Mouse (Mus musculus) spleen, embryonic (tissue): ENCODE measurements at regions not wholly inside any gene's neighbourhood (a gene's known extent, or its start where the extent isn't known, plus 50 kb on each side); places are given as distances from the start of the nearest gene placed in this dataset.

Source experiments
- CTCF ChIA-PET: fragments of 350-600 bp; sonication (Branson Sonifier 250); formaldehyde crosslinking; loops from one replicate; lab custom pipeline; 2022; lab: Charles Lee

GRCm38 (mm10) chr3:41156562-41156961 is 73.7 kb upstream of the Pgrmc2 start:
- CTCF ChIA-PET = no interaction called here

- CTCF ChIA-PET = interaction anchor here (0.7 kb wide), 1 partner anchor 80 kb away, joined by 3 read pairs; no protein-coding TSS in a partner anchor
These were observed 72.4 kb upstream of the Pgrmc2 start for GRCm38 (mm10) chr3:41155132-41155760.

GRCm38 (mm10) chr3:41154402-41154801 is 71.6 kb upstream of the Pgrmc2 start:
- CTCF ChIA-PET = interaction anchor here (0.7 kb wide), 1 partner anchor 81 kb away, joined by 3 read pairs; no protein-coding TSS in a partner anchor

GRCm38 (mm10) chr3:41151989-41152388 is 69.1 kb upstream of the Pgrmc2 start:
- CTCF ChIA-PET = no interaction called here

GRCm38 (mm10) chr3:41140391-41140790 is 57.5 kb upstream of the Pgrmc2 start:
- CTCF ChIA-PET = no interaction called here

GRCm38 (mm10) chr3:41137931-41138330 is 55.1 kb upstream of the Pgrmc2 start:
- CTCF ChIA-PET = no interaction called here

GRCm38 (mm10) chr3:41132889-41133288 is 50.0 kb upstream of the Pgrmc2 start:
- CTCF ChIA-PET = no interaction called here
